Mouse (Mus musculus) intestine, postnatal 0 days (tissue): ENCODE measurements around the gene Pde10a. TPM values are rescaled to one million over a fixed set of nuclear protein-coding genes. Genes with fewer than 3 reads are reported as not detected.

Experiments used
- ATAC-seq: fragments of 200-750 bp; cut with Nextera tagmentation; 2 replicates; pipeline ENCODE4 v1.8.0; 2017; ENCODE audit warnings: mild to moderate bottlenecking, moderate TSS enrichment, moderate library complexity
- H3K27ac ChIP-seq: fragments of 300-500 bp; sonication (generic); 2 replicates; pipeline ENCODE4 v1.5.1; 2014; ENCODE audit warnings: mild to moderate bottlenecking, low read depth, low read length, moderate library complexity
- H3K27me3 ChIP-seq: fragments of 300-500 bp; sonication (generic); replicated peaks from 2 replicates; pipeline ENCODE4 v1.6.1; 2014; ENCODE audit warnings: low read length, mixed read lengths; ENCODE audit not compliant: control insufficient read depth, insufficient read depth
- H3K36me3 ChIP-seq: fragments of 300-500 bp; sonication (generic); 2 replicates; pipeline ENCODE4 v1.6.1; 2014; ENCODE audit warnings: mild to moderate bottlenecking, moderate library complexity; ENCODE audit not compliant: control insufficient read depth, insufficient read depth
- H3K4me1 ChIP-seq: fragments of 300-500 bp; sonication (generic); replicated peaks from 2 replicates; pipeline ENCODE4 v1.6.1; 2014; ENCODE audit warnings: antibody characterized with exemption, low read length, mixed read lengths; ENCODE audit not compliant: control insufficient read depth, insufficient read depth
- H3K4me2 ChIP-seq: fragments of 300-500 bp; sonication (generic); replicated peaks from 2 replicates; pipeline ENCODE4 v1.6.1; 2014; ENCODE audit warnings: low read depth, mild to moderate bottlenecking, moderate library complexity
- H3K4me3 ChIP-seq: fragments of 300-500 bp; sonication (generic); 2 replicates; pipeline ENCODE4 v1.5.1; 2014; ENCODE audit warnings: low read depth, low read length
- H3K9ac ChIP-seq: fragments of 300-500 bp; sonication (generic); 2 replicates; pipeline ENCODE4 v1.6.1; 2014; ENCODE audit warnings: mild to moderate bottlenecking, low read depth, low read length
- H3K9me3 ChIP-seq: fragments of 300-500 bp; sonication (generic); 2 replicates; pipeline ENCODE4 v1.6.1; 2016; ENCODE audit warnings: mixed run types; ENCODE audit not compliant: control insufficient read depth
- CTCF ChIP-seq: sonication (generic); IDR thresholded peaks from 2 replicates; pipeline ENCODE4 v1.5.1; 2016; ENCODE audit warnings: low read depth, mild to moderate bottlenecking, control low read depth, antibody characterized with exemption, moderate library complexity
- WGBS: fragments of 180-500 bp; shearing (Covaris S2); extraction: QIAGEN DNeasy Blood & Tissue Kit; methylation state at CpG from one replicate; pipeline ENCODE4 v1.1.7; 2014; 5-methylcytosine and 5-hydroxymethylcytosine counted together
- polyA plus RNA-seq: library from polyadenylated mRNA; unstranded; fragments of >200 nt; fragmentation: Nextera tagmentation; extraction: Ambion mirVana; gene quantifications from 2 replicates; pipeline ENCODE4 v1.2.1, GENCODE M21; 2015

The Pde10a gene
- polyA plus RNA-seq, 1 experiment from 2014 or later = 0.47 TPM

GRCm38 (mm10) chr17:9030181-9030580, 505.0 kb downstream of the Pde10a start:
- no peak overlapping the region for H3K4me3 ChIP-seq
- no peak for ATAC-seq
- H3K27me3 ChIP-seq = no peaks in the 10 kb centered on the region
- no peak overlapping the region for H3K9ac ChIP-seq
- no peaks in the 10 kb centered on the region for H3K4me1 ChIP-seq
- TF ChIP-seq CTCF = 0 out of 2 replicates have a peak, but pooled peaks have one; percentile 16
- WGBS = 47% methylated on average over 5 of the region's 5 CpGs
- no peaks in the 10 kb centered on the region for H3K36me3 ChIP-seq
- H3K4me2 ChIP-seq = no peak overlapping the region
- H3K27ac ChIP-seq = no peak overlapping the region
- H3K9me3 ChIP-seq = no peaks in the 10 kb centered on the region

DNA sequence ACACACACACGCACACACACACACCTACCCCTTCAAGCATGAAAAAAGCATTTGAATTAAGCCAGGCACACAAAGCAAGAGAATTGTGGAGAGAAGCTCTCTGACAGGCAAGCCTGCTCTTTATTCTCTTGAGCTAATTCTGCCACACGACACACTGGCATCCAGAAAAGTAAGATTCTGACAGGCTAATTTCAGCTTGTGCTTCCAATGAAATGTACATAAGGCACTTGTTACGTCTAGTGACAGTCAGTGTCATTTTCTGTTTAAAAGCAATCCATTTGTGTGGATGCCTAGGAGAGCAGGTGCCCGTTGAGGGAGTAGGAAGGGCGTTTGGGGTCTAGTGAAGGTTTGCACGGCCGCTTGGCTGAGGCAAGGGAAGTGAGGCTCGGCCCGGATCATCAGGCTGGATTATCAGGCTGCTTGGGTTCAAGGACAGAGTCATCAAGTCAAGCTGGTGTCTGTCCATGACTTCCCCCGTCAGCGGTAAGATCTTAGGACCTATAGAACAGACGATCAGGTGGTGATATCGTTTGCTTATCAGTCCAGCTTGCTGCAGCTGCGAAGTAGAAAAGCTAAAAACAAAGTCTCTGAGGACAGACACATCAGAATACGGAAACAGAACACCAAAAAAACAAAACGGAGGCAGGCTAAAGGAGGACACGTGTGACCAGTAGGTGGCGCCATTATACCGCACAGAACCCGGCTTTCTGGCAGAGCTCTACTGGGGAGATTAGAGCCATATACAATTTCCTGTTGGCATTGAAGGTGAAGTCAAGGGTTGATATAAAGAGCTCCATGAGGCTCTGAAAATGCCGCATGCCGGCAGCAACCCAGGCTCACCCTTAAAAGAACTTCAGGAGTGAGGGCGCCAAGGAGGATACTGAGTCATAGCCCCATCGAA, 506.3 kb downstream of the Pde10a start:
- no peak overlapping the region for H3K4me3 ChIP-seq

GRCm38 (mm10) chr17:9032362-9033044, 507.3 kb downstream of the Pde10a start:
- ATAC-seq = no peak
- WGBS = 75% methylated on average over 6 of the region's 6 CpGs
- Histone ChIP-seq H3K4me1 (no peaks in the 10 kb centered on the region), H3K27me3 (no peaks in the 10 kb centered on the region), H3K9me3 (no peaks in the 10 kb centered on the region), H3K27ac (no peak overlapping the region), H3K9ac (no peak overlapping the region), H3K4me3 (no peak overlapping the region), H3K4me2 (no peak overlapping the region), H3K36me3 (no peaks in the 10 kb centered on the region)
- no peak for TF ChIP-seq CTCF

More for the DNA sequence above, 506.3 kb downstream of the Pde10a start:
- Histone ChIP-seq H3K9me3 (no peaks in the 10 kb centered on the region), H3K36me3 (no peaks in the 10 kb centered on the region), H3K9ac (no peak overlapping the region), H3K4me2 (peak overlapping the region; percentile 43), H3K27me3 (no peaks in the 10 kb centered on the region), H3K4me1 (no peaks in the 10 kb centered on the region), H3K27ac (no peak overlapping the region)
- 13% methylated on average over 24 of the region's 24 CpGs for WGBS
- ATAC-seq = no peak
- peak; percentile 92 for TF ChIP-seq CTCF

DNA sequence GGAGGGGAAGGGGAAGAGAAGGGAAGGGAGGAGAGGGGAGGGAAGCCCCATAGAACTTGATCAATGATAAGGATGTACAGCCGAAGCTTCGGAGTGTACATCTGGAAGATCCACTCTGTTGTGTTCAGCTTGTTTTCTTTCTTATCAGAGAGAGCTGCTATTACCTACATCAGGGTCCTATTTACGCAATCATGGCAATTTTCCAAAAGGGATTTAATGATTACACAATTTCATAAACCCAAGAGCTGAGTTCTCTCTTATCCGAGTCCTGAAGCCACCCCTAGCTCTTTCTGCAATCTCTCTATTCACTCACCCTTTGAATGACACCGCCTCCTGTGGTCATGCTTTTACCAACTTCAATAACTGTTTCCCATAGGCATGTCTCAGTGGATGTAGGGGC, 508.3 kb downstream of the Pde10a start:
- no peak overlapping the region for H3K27ac ChIP-seq
- H3K4me3 ChIP-seq = no peak overlapping the region
- no peaks in the 10 kb centered on the region for H3K36me3 ChIP-seq
- ATAC-seq = no peak
- H3K27me3 ChIP-seq = no peaks in the 10 kb centered on the region
- no peaks in the 10 kb centered on the region for H3K4me1 ChIP-seq
- H3K9ac ChIP-seq = no peak overlapping the region
- no peaks in the 10 kb centered on the region for H3K9me3 ChIP-seq
- 59% methylated on average over 5 of the region's 5 CpGs for WGBS
- TF ChIP-seq CTCF = no peak
- H3K4me2 ChIP-seq = no peak overlapping the region

- Histone ChIP-seq H3K9ac (no peak overlapping the region), H3K27ac (no peak overlapping the region), H3K4me3 (no peak overlapping the region), H3K4me1 (no peaks in the 10 kb centered on the region), H3K9me3 (no peaks in the 10 kb centered on the region), H3K4me2 (no peak overlapping the region), H3K36me3 (no peaks in the 10 kb centered on the region), H3K27me3 (no peaks in the 10 kb centered on the region)
- TF ChIP-seq CTCF = no peak
- no peak for ATAC-seq
- 66% methylated on average over 8 of the region's 8 CpGs for WGBS
These were observed 510.6 kb downstream of the Pde10a start for GRCm38 (mm10) chr17:9035561-9036348.

Other genes with a start within 250 kb of the Pde10a start
- 294 and 297 TPM in 2 replicates for gene Mpc1, start 242.5 kb upstream of the Pde10a start, polyA plus RNA-seq
- 126 and 135 TPM in 2 replicates for gene Sft2d1, start 214.3 kb upstream of the Pde10a start, polyA plus RNA-seq
- 0.35 and 0.39 TPM in 2 replicates for gene Prr18, start 187.9 kb upstream of the Pde10a start, polyA plus RNA-seq
- 0.10 TPM in 1 of 2 replicates, not detected in the other for gene T2, start 169.4 kb upstream of the Pde10a start, polyA plus RNA-seq
- gene T, start 90.9 kb upstream of the Pde10a start, polyA plus RNA-seq = 0.12 TPM in 1 of 2 replicates, not detected in the other
- gene Gm17087, start 41.6 kb downstream of the Pde10a start, polyA plus RNA-seq = not detected in 2 replicates